Mouse (Mus musculus): ENCODE measurements around the gene Agxt. TPM values are rescaled to one million over a fixed set of nuclear protein-coding genes. Genes with fewer than 3 reads are reported as not detected.

Agxt gene
- total and polyA plus RNA-seq, 2 experiments, result 374 to 394 TPM

DNA sequence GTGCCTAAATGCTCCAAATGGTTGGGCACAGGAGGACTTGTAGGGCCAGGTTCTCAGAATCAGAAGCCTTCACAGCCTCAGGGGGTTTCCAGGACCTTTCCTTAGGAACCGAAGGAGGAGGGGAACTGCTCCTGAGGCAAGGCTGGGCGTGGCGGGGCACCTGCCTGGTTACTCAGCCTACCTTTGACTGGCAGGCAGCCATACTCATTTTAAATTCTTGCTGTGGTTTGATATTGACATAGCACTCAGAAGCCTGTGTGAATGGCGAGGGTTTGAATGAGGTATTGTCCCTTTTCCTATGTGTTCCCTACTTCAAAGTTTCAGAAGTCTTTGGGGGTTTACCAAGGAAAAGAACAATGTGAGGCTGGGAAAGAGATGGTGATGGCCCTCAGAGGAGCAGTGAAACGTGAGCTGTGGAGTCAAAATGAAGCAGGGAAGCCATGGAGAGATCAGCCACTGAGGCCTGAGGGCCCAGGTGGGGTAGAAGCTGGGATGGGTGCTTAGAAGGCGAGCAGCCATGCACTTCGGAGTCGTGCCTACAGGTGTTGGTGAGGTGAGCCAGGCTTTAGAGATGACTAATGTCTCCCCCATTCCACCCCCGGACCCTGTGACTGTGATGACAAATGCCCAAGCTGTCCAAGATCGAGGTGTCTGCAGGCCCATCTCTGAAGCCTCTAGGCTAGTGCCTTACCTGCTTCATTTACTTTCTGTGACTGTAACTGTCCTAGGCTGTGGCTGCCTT, 4.6 kb upstream of the Agxt start:
- TF ChIP-seq POLR2A (IDR thresholded peaks at IDR 0.05; ENCODE audit: extremely low read depth, insufficient read depth, low read length), result no peak
- H3K36me3 ChIP-seq (ENCODE audit: control insufficient read depth, insufficient read depth, low read length), result no peaks in the 10 kb centered on the region
- H3K27me3 ChIP-seq (ENCODE audit: control insufficient read depth, insufficient read depth, low read length), result no peaks in the 10 kb centered on the region
- WGBS, result 88% methylated on average over 10 of the region's 10 CpGs
- no peak overlapping the region for H3K9ac ChIP-seq (ENCODE audit: low read depth, low read length)
- H3K79me2 ChIP-seq (ENCODE audit: control insufficient read depth, insufficient read depth, low read length), result no peaks in the 10 kb centered on the region
- DNase-seq (ENCODE audit: extremely low read depth, low read depth, low spot score), result no peak
- H3K4me1 ChIP-seq (ENCODE audit: control insufficient read depth, insufficient read depth, low read length), result peaks cover 13% of the 10 kb centered on the region
- H3K4me3 ChIP-seq (ENCODE audit: insufficient read depth, low read depth, low read length), result no peak overlapping the region
- no peak overlapping the region for H3K27ac ChIP-seq (replicated peaks; ENCODE audit: insufficient read depth, low read depth, low read length)

DNA sequence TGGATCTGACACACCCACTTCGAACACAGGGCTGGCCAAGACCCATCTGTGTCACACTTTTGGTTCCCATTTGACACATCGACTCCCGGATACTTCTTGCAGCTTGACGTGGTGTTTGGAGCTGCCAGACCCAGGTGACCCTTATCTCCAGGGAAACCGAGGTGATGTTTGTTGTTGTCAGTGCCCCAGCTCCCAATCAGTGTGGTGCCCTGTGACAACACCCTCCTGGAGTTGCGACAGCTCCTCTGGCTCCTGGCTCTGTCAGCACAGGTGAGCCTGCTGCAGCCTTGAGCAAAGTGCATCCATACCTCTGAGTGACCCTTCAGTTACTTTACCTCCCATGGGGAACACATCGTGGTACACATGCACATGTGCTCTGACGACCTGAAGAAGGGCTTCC, 2.4 kb upstream of the Agxt start:
- no peaks in the 10 kb centered on the region for H3K36me3 ChIP-seq (ENCODE audit: control insufficient read depth, insufficient read depth, low read length)
- TF ChIP-seq CTCF (IDR thresholded peaks at IDR 0.05; ENCODE audit: low read depth, low read length) (no peak), POLR2A (IDR thresholded peaks at IDR 0.05; ENCODE audit: extremely low read depth, insufficient read depth, low read length) (no peak)
- H3K79me2 ChIP-seq (ENCODE audit: control insufficient read depth, insufficient read depth, low read length), result 0 out of 2 replicates have a peak, but pooled peaks cover 7% of the 10 kb centered on the region
- H3K27me3 ChIP-seq (ENCODE audit: control insufficient read depth, insufficient read depth, low read length), result no peaks in the 10 kb centered on the region
- H3K4me1 ChIP-seq (ENCODE audit: control insufficient read depth, insufficient read depth, low read length), result peaks cover 23% of the 10 kb centered on the region
- peak overlapping the region; percentile 64 for H3K27ac ChIP-seq (replicated peaks; ENCODE audit: insufficient read depth, low read depth, low read length)
- 13% methylated on average over 8 of the region's 8 CpGs for WGBS
- no peak overlapping the region for H3K4me3 ChIP-seq (ENCODE audit: insufficient read depth, low read depth, low read length)
- H3K9ac ChIP-seq (ENCODE audit: low read depth, low read length), result no peak overlapping the region
- peak; percentile 98 for DNase-seq (ENCODE audit: extremely low read depth, low read depth, low spot score)

DNA sequence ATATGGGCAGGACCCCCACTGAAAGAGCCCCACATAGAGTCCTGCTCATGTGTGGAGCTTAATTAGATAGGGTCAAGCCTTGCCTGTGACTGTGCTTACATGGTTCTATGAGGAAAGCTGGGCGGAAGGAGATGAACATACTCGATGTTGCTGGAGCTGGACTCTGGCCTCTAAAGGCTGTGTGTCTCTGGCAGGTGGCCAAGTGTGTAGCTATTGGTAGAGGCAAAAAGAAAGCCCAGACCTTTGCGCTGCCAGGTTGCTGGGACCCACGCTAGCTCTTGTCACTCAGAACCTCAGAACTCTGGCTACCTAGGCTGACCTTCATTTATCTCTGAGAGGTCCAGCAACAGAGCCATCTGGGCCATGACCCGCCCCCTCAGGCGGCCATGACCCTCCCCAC, 3.5 kb downstream of the Agxt start:
- Histone ChIP-seq H3K27me3 (ENCODE audit: control insufficient read depth, insufficient read depth, low read length) (no peaks in the 10 kb centered on the region), H3K79me2 (ENCODE audit: control insufficient read depth, insufficient read depth, low read length) (0 out of 2 replicates have a peak, but pooled peaks cover 7% of the 10 kb centered on the region), H3K27ac (replicated peaks; ENCODE audit: insufficient read depth, low read depth, low read length) (peak overlapping the region; percentile 66), H3K9ac (ENCODE audit: low read depth, low read length) (no peak overlapping the region; the same call in 1 of the 2 replicates), H3K36me3 (ENCODE audit: control insufficient read depth, insufficient read depth, low read length) (no peaks in the 10 kb centered on the region), H3K4me1 (ENCODE audit: control insufficient read depth, insufficient read depth, low read length) (peaks cover 25% of the 10 kb centered on the region), H3K4me3 (ENCODE audit: insufficient read depth, low read depth, low read length) (no peak overlapping the region)
- WGBS, result 16% methylated on average over 6 of the region's 6 CpGs
- peak; percentile 93 for DNase-seq (ENCODE audit: extremely low read depth, low read depth, low spot score)
- no peak for TF ChIP-seq POLR2A (IDR thresholded peaks at IDR 0.05; ENCODE audit: extremely low read depth, insufficient read depth, low read length)

DNA sequence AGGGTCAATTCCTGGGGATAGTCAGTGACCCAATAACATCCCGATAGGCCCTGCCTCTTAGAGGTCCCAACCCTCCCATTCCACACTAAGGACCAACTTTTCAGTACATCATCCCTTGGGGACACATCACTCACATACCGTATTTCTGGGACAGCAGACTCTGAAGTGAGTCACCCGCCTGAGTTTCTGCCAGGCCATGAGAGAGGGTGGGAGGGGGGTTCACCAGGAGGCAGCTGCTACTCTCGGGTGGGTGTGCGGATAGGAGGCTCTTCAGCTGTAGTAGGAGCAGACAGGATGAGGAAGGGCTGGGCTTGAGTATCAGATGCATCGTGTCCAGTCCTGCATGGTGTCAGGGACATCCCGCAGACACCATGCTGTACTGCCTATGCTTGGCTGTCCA, 4.7 kb downstream of the Agxt start:
- no peaks in the 10 kb centered on the region for H3K27me3 ChIP-seq (ENCODE audit: control insufficient read depth, insufficient read depth, low read length)
- no peaks in the 10 kb centered on the region for H3K36me3 ChIP-seq (ENCODE audit: control insufficient read depth, insufficient read depth, low read length)
- H3K9ac ChIP-seq (ENCODE audit: low read depth, low read length), result no peak overlapping the region
- H3K79me2 ChIP-seq (ENCODE audit: control insufficient read depth, insufficient read depth, low read length), result 0 out of 2 replicates have a peak, but pooled peaks cover 7% of the 10 kb centered on the region
- no peak overlapping the region for H3K4me3 ChIP-seq (ENCODE audit: insufficient read depth, low read depth, low read length)
- H3K4me1 ChIP-seq (ENCODE audit: control insufficient read depth, insufficient read depth, low read length), result peaks cover 24% of the 10 kb centered on the region
- H3K27ac ChIP-seq (replicated peaks; ENCODE audit: insufficient read depth, low read depth, low read length), result no peak overlapping the region
- DNase-seq (ENCODE audit: extremely low read depth, low read depth, low spot score), result no peak
- WGBS, result 82% methylated on average over 7 of the region's 7 CpGs
- no peak for TF ChIP-seq POLR2A (IDR thresholded peaks at IDR 0.05; ENCODE audit: extremely low read depth, insufficient read depth, low read length)
- TF ChIP-seq CTCF (IDR thresholded peaks at IDR 0.05; ENCODE audit: low read depth, low read length), result no peak

DNA sequence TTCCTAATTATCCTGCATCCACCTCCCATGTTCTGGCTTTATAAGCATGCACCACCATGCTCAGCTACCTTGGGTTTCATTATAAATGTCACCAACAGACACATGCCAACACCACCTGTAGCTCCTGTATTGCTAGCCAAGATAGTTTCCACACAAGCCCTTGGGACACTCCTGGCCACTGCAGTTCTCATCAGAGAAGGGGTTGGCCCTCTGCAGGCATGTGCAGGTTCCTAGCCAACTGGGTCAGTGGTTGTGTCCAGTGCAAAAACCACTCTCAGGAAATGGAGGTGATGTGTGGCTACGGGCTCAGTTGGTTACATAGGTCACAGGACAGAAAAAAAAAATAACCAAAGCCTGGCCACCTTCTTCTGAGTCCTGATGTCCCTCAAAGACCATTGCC, 7.8 kb downstream of the Agxt start:
- Histone ChIP-seq H3K9ac (ENCODE audit: low read depth, low read length) (no peak overlapping the region), H3K27ac (replicated peaks; ENCODE audit: insufficient read depth, low read depth, low read length) (no peak overlapping the region), H3K79me2 (ENCODE audit: control insufficient read depth, insufficient read depth, low read length) (no peaks in the 10 kb centered on the region), H3K4me3 (ENCODE audit: insufficient read depth, low read depth, low read length) (no peak overlapping the region), H3K36me3 (ENCODE audit: control insufficient read depth, insufficient read depth, low read length) (no peaks in the 10 kb centered on the region), H3K4me1 (ENCODE audit: control insufficient read depth, insufficient read depth, low read length) (peaks cover 11% of the 10 kb centered on the region), H3K27me3 (ENCODE audit: control insufficient read depth, insufficient read depth, low read length) (no peaks in the 10 kb centered on the region)
- WGBS, result 9% methylated on average over 1 of the region's 1 CpGs
- peak; percentile 91 for DNase-seq (ENCODE audit: extremely low read depth, low read depth, low spot score)
- TF ChIP-seq POLR2A (IDR thresholded peaks at IDR 0.05; ENCODE audit: extremely low read depth, insufficient read depth, low read length), result no peak
- no peak for TF ChIP-seq CTCF (IDR thresholded peaks at IDR 0.05; ENCODE audit: low read depth, low read length)

DNA sequence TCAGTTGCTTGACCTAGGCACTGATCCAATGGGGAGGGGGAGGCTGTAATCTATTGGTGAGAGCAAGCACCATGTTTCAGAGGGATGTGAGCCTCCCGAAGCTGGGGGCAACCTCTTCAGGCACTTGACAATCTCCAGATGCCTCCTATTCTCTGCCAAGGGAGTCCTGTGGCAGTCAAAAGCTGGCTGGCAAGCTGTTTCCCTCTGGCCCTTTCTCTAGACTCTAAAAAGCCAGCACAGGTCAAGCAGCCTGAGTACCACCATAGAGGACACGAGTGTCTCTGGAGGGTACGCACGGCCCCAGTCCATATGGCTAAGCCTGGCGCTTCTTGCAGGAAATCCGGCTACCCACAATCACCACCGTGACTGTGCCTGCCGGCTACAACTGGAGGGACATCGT, 9.1 kb downstream of the Agxt start:
- Histone ChIP-seq H3K4me1 (ENCODE audit: control insufficient read depth, insufficient read depth, low read length) (no peaks in the 10 kb centered on the region; the same call in none of the 2 replicates), H3K9ac (ENCODE audit: low read depth, low read length) (no peak overlapping the region), H3K27ac (replicated peaks; ENCODE audit: insufficient read depth, low read depth, low read length) (no peak overlapping the region), H3K27me3 (ENCODE audit: control insufficient read depth, insufficient read depth, low read length) (no peaks in the 10 kb centered on the region), H3K79me2 (ENCODE audit: control insufficient read depth, insufficient read depth, low read length) (no peaks in the 10 kb centered on the region), H3K4me3 (ENCODE audit: insufficient read depth, low read depth, low read length) (no peak overlapping the region), H3K36me3 (ENCODE audit: control insufficient read depth, insufficient read depth, low read length) (no peaks in the 10 kb centered on the region)
- TF ChIP-seq CTCF (IDR thresholded peaks at IDR 0.05; ENCODE audit: low read depth, low read length), result no peak
- 86% methylated on average over 9 of the region's 9 CpGs for WGBS
- no peak for DNase-seq (ENCODE audit: extremely low read depth, low read depth, low spot score)

Measured in liver, adult 2 months (tissue).